Mouse (Mus musculus) embryonic fibroblast, embryonic 13.5 days (primary cell): ENCODE measurements at regions not wholly inside any gene's neighbourhood (a gene's known extent, or its start where the extent isn't known, plus 50 kb on each side); places are given as distances from the start of the nearest gene placed in this dataset.

ENCODE experiments used
- CTCF ChIP-seq: IDR thresholded peaks from 2 replicates; pipeline ENCODE4 v1.5.1; 2011; ENCODE audit warnings: mild to moderate bottlenecking, control low read depth, low read length, moderate library complexity, borderline replicate concordance; ENCODE audit not compliant: insufficient read depth
- POLR2A ChIP-seq: IDR thresholded peaks from 2 replicates; pipeline ENCODE4 v1.6.1; 2011; ENCODE audit warnings: low read depth, mild to moderate bottlenecking, control low read depth, low read length, moderate library complexity

DNA sequence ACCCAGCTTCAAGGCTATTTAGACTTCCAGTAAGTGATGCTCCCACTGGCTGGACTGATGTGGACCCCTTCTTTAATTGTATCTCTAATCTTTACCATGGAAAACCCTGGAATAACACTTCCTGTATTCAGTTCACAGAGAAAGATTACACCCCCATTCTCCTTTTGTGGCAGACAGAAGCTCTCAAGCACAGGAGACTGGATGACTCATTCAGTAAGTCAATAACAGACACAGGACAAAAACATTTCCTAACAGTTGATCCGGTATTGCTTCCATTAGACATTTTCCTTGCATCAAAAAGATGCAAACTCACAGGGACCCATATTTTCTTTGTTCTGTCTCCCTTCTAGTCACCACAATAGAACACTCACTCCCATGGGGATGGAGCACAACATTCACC is 67.0 kb upstream of the Thbs1 start:
- TF ChIP-seq POLR2A, result no peak
- no peak for TF ChIP-seq CTCF
